Mouse (Mus musculus) gastrocnemius, adult 2 months (tissue): ENCODE results near the gene Treml4. TPM values are rescaled to one million over a fixed set of nuclear protein-coding genes. Genes with fewer than 3 reads are reported as not detected.

Experiments used
- DNase-seq: peaks from one replicate; pipeline ENCODE4 v3.0.0; 2022
- H3K27ac ChIP-seq: fragments of 200-600 bp; 2 replicates; pipeline ENCODE4 v1.8.1; 2022; ENCODE audit warnings: mild to moderate bottlenecking
- H3K4me3 ChIP-seq: fragments of 200-600 bp; 2 replicates; pipeline ENCODE4 v1.8.1; 2022; ENCODE audit warnings: mild to moderate bottlenecking, moderate library complexity
- CTCF ChIP-seq: fragments of 200-600 bp; IDR thresholded peaks from 2 replicates; pipeline ENCODE4 v1.8.1; 2022; ENCODE audit warnings: antibody characterized with exemption, mild to moderate bottlenecking, moderate library complexity
- intact Hi-C: fragments of 180-260 bp; cut with DNase I; formaldehyde crosslinking; loops from one replicate; pipeline ENCODE4 v1.15.1; 2025
- long read RNA-seq, 2 experiments: library from polyadenylated mRNA; stranded (forward); transcript quantifications; one replicate each; pipeline ENCODE4 v2.0.0; 2021
- total RNA-seq, 2 experiments: library from RNA; stranded (reverse); gene quantifications; 2 replicates each; pipeline ENCODE4 v1.2.3; 2021

Treml4 gene
- total RNA-seq: not detected
- long read RNA-seq, experiment 1: 0 reads
- long read RNA-seq, experiment 2: 0 reads

DNA sequence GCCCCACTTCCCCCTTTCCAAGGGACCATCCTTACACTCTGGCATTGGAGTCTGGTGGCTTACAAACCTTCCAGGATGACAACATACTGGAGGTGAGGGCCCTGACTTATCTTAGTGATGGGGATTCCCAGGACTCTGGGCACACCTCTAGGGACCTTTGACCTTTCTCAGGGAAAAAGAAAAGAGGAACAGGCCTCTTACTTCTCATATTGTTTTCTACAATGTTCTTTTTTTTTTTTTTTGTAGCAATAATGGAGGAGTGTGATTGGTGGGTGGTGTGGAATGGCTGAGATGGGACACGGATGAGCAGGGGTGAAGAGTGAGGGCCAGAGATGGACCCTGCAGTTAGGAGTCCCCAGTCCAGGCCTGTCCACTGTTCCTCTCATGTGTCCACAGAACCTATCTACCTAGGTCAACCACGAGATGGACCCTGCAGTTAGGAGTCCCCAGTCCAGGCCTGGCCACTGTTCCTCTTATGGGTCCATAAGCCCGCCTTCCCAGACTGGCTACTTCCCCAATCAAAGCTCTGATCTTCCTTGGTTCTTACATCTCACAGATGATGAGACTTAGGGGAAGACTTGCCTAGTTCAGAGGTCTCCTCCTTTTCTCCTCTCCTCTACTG is at the start of gene Treml4:
TSS of gene Treml4 (plus strand) at position 555 of the 622 bp plus-strand sequence.
- no peak for DNase-seq
- Histone ChIP-seq H3K4me3 (no peak within 1 kb of the TSS), H3K27ac (no peak within 1 kb of the TSS)
- intact Hi-C loops: no loop called here
- TF ChIP-seq CTCF: no peak

DNA sequence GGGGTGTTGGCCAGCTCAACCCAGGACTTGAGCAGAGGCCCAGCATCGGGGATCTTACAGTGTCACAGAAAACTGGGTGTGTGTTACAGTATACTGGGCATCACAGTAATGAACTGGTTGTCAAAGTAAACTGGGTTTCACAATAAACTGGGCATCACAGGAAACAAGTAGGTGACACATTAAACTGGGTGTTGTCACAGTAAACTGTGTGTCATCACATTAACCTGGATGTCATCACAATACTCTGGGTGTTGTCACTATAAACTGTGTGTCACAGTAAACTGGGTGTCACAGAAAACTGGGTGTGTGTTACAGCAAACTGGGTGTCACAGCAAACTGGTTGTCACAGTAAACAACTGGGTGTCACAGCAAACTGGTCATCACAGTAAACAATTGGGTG is 48.7 kb upstream of the Treml4 start:
- no peak for DNase-seq
- no peak overlapping the region for H3K4me3 ChIP-seq
- TF ChIP-seq CTCF: no peak
- intact Hi-C loops: no loop called here
- no peak overlapping the region for H3K27ac ChIP-seq

DNA sequence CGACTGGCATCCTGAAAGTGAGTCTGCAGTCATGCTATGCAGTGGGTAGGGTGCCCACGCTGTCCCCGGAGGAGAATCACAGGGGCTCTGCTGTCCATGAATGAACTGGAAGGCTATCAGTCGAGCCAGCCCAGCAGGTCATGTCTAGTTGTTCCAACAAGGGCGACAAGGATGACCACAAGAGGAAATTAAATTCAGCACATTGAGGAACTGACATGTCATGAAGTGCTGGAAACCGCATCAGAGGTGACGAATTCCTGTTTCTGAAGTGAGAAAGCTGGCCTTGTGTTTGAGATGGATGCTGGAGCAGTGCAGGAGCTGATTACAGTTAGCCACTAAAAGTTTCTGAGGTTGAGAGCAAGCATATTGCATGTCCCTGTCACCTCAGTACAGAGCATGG is 33.4 kb upstream of the Treml4 start:
- intact Hi-C loops: no loop called here
- no peak for DNase-seq
- no peak overlapping the region for H3K27ac ChIP-seq
- no peak overlapping the region for H3K4me3 ChIP-seq
- no peak for TF ChIP-seq CTCF

DNA sequence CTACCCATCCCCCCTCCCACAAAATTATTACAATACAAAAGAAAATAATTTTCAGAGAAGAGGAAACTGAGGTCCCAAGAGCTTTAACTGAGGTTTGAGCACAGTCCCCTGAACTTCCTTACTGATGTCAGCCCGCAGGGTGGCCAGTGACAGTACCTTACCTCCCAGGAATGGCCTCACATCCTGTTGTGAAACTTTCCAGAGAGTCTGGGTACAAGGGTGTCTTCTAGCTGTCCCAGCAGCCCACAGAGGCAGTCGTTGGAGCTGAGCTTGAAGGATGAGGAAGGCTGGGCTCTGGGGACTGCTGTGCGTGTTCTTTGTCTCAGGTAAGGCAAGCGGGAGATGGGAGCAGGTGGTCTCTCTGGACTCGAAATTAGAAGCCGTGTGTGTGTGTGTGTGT is 31.6 kb upstream of the Treml4 start, which contains the start of gene Trem1:
TSS of gene Trem1 (plus strand) at position 251 of the 400 bp plus-strand sequence.
- Histone ChIP-seq H3K27ac (no peak within 1 kb of the TSS), H3K4me3 (no peak within 1 kb of the TSS)
- DNase-seq: no peak
- intact Hi-C loops: no loop called here
- no peak for TF ChIP-seq CTCF

DNA sequence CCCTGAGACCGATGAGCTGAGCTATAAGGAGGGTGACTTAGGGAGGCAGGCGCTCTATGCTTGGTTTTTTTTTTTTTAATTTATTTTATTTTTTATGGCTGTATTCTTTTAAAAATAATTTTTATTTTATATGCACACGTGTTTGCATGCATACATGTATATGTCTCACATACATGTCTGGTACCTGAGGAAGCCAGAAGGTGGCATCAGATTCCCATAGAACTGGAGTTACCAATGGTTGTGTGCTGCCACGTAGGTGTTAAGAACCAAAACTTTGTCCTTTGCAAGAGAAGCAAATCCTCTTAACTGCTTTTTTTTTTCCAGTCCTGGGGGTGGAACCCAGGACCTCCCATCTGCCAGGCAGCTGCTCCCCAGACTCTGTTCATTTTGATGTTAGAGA is 30.3 kb upstream of the Treml4 start:
- no peak for TF ChIP-seq CTCF
- intact Hi-C loops: no loop called here
- Histone ChIP-seq H3K4me3 (no peak overlapping the region), H3K27ac (no peak overlapping the region)
- DNase-seq: no peak

DNA sequence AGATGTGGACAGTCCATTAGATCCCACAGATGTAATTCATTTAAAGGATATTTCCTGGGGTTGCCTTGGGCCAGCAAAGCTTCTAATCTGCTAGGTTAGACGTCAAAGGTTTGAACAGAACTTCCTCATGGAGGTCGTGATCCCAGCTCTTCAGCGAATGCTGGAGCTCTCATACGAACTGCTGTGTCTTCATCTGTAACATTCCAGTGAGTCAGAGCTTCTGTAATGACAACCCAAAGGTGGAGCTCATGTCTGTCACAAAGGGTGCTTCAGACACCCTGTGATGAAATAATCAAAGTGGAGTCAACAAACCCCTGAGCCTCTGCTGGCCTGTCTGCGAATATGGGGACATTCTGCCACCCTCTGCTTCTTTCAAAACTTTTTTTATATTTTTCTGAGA is 29.5 kb upstream of the Treml4 start:
- DNase-seq: no peak
- intact Hi-C loops: no loop called here

DNA sequence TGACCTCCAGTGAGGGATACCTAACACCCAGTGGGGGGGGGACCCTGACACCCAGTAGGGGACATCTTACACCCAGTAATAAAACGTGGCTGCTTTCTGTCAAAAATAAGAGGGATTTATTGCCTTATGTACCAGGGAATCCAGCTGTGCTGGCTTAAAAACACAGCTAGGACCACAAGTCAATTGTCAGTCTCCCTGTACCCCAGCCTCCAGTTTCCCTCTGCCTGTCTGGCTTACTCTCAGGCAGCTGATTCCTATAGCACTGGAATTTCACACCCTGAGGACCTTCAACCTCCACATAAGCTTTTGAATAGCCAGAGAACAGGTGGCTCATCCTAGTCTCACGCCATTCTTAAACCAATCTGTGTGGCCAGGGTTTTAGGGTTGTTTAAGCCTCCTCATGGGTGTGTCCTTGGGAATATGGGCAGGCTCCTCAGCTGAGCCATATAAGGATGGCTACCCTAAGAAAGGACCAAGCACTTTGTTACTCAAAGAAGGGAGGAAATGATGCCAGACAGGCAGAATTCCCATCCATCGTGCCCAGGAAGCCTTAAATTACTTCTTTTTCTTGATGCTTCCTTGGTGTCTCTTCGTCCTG is 28.2 kb upstream of the Treml4 start:
- H3K27ac ChIP-seq: no peak overlapping the region
- DNase-seq: no peak
- intact Hi-C loops: no loop called here
- H3K4me3 ChIP-seq: no peak overlapping the region
- no peak for TF ChIP-seq CTCF

More for the DNA sequence above, 29.5 kb upstream of the Treml4 start:
- H3K4me3 ChIP-seq: no peak overlapping the region
- TF ChIP-seq CTCF: no peak
- no peak overlapping the region for H3K27ac ChIP-seq

DNA sequence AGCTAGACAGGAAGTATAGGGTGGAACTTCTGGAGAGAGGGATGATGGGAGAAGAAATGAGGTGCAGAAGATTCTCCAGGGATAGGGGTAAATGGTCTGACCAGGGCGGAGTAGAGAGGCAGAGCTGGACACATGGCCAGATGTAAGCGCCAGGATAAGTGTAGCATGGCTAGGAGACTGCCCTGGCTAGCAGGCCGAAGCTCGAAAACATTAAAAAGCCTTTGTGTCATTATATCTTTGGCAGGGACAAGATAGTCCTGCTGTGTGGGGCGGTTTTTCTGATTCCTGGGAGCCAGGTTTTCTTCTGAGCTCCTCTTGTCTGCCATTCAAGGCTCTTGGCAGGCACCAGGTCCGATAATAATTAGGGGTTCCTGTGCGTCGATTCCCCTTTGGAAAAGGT is 26.5 kb upstream of the Treml4 start:
- TF ChIP-seq CTCF: no peak
- intact Hi-C loops: no loop called here

DNA sequence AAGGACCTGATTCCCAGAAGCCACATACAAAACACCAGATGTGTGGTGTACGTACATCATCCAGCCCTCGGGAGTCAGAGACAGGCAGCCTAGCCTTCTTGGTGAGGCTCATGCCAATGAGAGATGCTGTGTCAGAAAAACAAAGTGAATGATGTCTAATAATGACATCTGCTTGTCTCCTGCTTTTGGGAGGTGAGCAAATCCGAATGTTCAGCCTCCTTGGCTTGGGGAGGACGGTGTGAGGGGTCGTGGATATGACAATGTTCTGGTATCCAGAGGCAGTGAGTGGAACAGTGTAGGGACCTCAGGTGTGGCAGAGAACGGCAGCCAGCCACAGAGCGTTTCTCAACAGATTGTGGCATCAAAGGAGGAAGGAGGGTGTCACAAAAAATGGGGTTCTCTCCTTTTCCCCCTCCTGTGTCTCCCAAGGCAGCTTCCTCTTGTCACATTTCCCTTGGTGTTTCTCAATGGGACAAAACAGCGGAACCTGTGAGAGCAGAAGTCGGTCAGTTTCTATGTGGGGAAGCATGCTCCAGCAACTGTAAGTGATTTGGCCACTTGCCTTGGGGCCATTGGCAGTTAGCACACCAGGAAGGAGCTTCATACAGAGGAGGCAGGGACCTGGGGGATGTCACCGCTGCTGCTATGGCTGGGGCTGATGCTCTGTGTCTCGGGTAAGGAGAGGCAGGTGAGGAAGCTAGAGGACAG is 16.7 kb upstream of the Treml4 start, which contains the start of gene Trem3:
TSS of gene Trem3 (plus strand) at position 557 of the 708 bp plus-strand sequence.
- TF ChIP-seq CTCF: no peak
- H3K27ac ChIP-seq: no peak within 1 kb of the TSS
- H3K4me3 ChIP-seq: no peak within 1 kb of the TSS
- intact Hi-C loops: no loop called here
- no peak for DNase-seq

More for the DNA sequence above, 26.5 kb upstream of the Treml4 start:
- Histone ChIP-seq H3K4me3 (no peak overlapping the region), H3K27ac (no peak overlapping the region)
- no peak for DNase-seq

DNA sequence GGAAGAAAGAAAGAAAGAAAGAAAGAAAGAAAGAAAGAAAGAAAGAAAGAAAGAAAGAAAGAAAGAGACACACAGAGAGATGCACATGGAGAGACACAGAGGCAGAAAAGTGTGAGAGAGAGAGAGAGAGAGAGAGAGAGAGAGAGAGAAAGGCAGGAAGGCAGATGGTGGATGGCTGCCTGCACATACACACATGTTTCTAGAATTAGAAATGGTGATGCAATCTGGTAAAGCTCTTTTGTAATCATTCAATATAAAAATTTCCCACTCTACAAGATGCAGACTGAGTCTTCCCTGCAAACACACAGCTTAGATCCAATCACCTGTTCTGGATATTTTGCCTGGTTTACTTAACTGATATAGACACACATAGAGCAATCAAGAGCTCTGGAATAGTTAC is 15.1 kb upstream of the Treml4 start:
- Histone ChIP-seq H3K4me3 (no peak overlapping the region), H3K27ac (no peak overlapping the region)
- no peak for TF ChIP-seq CTCF
- intact Hi-C loops: no loop called here
- no peak for DNase-seq

DNA sequence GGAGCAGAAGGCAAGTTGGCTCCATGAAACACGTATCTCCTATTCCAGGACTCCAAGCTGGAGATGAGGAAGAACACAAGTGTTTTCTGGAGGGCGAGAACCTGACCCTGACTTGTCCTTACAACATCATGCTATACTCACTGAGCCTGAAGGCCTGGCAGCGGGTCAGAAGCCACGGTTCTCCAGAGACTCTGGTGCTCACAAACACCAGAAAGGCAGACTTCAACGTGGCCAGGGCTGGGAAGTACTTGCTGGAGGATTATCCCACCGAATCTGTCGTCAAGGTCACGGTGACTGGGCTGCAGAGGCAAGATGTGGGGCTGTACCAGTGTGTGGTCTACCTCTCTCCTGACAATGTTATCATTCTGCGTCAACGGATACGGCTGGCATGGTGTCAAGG is 14.6 kb upstream of the Treml4 start:
- DNase-seq: no peak
- no peak overlapping the region for H3K4me3 ChIP-seq
- intact Hi-C loops: no loop called here
- H3K27ac ChIP-seq: no peak overlapping the region
- TF ChIP-seq CTCF: no peak

DNA sequence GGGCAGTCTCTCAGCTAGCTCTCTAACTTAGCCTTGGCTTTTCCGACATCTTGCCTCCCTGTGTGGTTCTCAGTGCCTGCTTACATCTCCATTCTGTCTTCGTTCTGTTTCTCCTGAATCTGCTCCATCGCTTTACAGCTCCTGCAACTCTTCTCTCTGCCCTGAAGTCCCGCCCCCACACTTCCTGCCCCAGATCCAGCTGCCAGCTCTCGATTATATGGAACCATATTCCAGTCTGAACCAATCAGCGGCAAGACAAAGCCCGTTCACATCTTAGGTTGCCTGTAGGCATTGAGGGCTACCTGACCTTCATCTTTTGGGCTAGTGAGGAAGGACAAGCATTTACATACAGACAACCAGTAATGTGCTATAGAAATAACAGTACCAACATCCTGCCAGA is 13.5 kb upstream of the Treml4 start:
- Histone ChIP-seq H3K27ac (no peak overlapping the region), H3K4me3 (no peak overlapping the region)
- DNase-seq: no peak
- no peak for TF ChIP-seq CTCF
- intact Hi-C loops: no loop called here

DNA sequence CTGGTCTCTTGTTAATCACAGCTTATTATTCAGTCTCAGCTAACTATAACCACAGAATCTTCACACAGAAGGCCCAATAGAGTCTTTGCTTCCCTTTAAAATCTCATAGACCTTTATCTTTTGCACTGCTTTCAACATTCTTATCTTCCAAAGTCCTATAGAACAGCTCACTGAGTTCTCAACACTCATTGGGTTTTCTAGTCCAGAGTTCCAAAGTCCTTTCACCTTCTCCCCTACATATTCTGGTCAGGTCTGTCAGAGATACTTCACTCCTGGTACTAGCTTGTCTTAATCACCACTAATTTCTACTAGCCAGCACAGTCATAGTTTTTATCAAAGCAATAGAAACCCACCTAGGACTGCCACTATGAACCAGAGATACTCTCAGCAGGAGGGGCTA is 7.5 kb upstream of the Treml4 start:
- intact Hi-C loops: no loop called here
- no peak overlapping the region for H3K4me3 ChIP-seq
- no peak overlapping the region for H3K27ac ChIP-seq
- TF ChIP-seq CTCF: no peak
- DNase-seq: no peak

DNA sequence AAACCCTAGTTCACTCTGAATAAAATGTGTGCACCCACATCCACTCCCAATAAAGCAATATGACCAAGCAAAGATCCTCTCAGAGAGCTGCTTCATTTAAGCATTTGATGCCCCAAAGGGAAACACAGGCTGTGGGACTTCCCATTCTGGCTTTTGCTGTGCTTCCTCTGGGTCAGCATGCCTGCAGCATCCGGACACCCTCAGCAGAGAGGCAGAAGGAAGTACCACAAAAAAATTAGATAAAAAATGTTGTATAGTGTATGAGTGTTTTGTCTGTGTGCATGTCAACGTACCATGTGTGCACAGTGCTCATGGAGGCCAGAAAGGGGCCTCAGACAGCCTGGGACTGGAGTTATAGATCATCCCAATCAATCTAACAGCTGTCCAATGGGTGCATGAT is 2.2 kb upstream of the Treml4 start:
- DNase-seq: no peak
- no peak for TF ChIP-seq CTCF
- intact Hi-C loops: no loop called here
- Histone ChIP-seq H3K27ac (no peak overlapping the region), H3K4me3 (no peak overlapping the region)
